Mouse (Mus musculus): ENCODE measurements around the gene Sult2a6.

Gene Sult2a6

DNA sequence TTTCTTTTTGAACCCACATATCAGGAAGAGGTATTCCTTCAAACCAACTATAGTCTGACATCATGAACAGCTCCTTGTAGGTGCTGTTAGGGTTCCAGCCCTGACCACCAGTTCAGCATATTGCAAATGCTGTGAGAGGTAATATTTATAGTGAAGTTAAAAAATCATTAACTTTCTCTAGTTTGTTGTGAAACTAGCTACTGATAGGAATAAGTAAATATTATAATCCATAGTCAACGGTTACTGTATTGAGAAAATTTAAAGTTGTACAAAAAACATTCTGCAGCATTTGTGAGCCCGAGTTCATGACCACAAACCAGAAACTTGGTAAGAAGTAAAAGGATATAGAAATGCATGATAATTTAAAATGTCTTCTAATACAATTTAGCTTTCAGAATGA, at the start of gene Sult2a6:
TSS of gene Sult2a6 (minus strand) at position 101 of the 400 bp plus-strand sequence.
- no peak for DNase-seq (ENCODE audit: low spot score)

DNA sequence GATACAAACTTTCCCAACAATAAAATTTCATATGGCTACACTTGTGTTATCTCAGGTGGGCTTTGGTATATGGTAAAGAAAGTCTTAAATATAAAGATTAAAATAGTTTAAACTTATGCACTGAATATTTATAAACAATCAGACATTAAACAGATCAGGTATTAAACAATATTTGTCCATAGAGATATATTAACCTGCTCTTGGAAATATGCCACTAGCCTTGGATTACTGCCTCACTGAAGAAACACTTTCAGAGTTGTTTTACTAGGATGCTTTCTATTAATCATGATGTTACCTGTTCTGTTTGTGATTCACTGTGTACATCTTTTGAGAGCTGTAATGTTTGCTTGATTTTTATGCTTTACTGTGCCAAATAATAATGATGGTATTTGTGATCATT, 39.4 kb downstream of the Sult2a6 start:
- DNase-seq (ENCODE audit: low spot score) = no peak

DNA sequence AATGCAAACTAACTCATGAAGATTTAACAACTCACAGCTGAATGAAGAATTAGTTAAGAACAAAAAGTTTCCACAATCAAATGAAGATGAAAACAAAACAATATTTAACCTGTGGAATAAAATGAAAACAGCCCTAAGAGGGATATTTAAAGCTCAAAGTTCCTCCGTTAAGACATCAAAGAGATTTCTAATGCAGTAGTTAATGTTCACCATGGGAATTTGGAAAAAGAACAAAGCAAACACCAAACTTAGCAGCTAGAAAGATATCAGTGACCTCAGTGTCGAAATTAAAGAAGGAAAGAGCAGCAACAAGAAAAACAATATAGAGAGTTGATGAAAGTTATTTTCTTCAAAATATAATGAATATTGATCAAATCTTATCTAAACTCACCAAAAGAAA, 51.3 kb downstream of the Sult2a6 start:
- DNase-seq (ENCODE audit: low spot score) = no peak

DNA sequence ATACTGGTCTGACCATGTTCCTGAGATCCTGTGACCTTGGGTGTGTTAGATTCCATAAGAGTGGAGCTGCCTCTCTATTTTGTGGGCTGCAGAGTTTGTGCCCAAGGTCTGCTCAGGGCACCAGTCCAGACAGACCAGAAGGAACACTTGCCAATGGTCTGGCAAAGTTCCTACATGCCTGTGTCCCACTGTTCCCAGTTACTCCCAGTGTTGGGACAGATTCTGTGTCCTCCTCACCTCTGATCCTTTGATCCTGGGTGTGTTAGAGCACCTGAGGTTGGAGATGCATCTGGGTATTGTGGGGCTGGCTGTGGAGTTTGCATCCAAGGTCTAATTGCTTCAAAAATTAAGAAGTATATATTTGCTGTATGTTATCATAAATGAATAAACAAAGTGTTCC, 52.2 kb downstream of the Sult2a6 start:
- no peak for DNase-seq (ENCODE audit: low spot score)
